Mouse (Mus musculus): ENCODE results near the gene Col4a2.

- TF ChIP-seq GATA1 (IDR thresholded peaks at IDR 0.05; ENCODE audit: low read length) (no peak), TAL1 (IDR thresholded peaks at IDR 0.05; ENCODE audit: low read length) (no peak)
These were observed 59.5 kb downstream of the Col4a2 start for GRCm38 (mm10) chr8:11372080-11372479.

All from erythroblast, embryonic 14.5 days (primary cell).